Comparison of ENCODE assay signal across 8 mouse cellular contexts in the genomic region with DNA sequence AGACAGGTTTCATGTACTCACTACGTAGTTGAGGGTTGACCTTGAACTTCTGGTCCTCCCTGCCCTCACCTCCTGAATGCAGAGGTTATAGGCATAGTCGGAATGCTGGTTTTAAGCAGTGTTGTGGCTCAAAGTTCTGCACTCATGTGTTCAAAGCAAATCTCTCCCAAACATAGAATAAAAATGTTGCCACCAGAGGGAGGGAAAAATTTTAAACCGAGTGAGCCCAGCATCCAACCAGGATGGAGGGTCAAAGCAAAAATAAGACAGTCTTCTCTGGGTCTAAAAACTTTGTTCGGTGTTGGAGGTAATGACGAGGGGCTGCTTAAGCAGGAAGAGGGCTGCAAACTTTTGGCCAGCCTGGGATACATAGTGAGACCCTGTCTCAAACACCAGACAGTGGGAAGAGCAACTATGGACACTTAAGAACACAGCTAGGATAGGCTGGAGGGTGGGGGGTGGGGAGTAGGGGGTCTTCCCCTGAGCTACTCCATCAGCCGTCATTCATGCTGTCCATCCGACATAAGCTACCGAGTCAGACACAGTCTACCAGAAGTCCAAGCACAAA. TPM values are rescaled to one million over a fixed set of nuclear protein-coding genes. Genes with fewer than 3 reads are reported as not detected.
A peak's percentile ranks its signal among the peaks of the same experiment; 100 is the strongest.
DNase-seq lines count a peak whose midpoint lies in the region; ATAC-seq and TF ChIP-seq lines count a peak whose summit lies in the region.

No protein-coding gene starts in this region.

- peak overlapping the region; percentile 92 for H3K4me3 ChIP-seq in heart, adult 2 months
- H3K4me3 ChIP-seq in forebrain, embryonic 11.5 days (ENCODE audit: low read depth, low read length) = peak overlapping the region; percentile 87
- H3K4me3 ChIP-seq in liver, embryonic 13.5 days (replicated peaks) = peak overlapping the region; percentile 83

- no peak for TF ChIP-seq CTCF in heart, adult 2 months (IDR thresholded peaks at IDR 0.05)

- H3K27ac ChIP-seq in heart, adult 2 months = 0 out of 2 replicates have a peak overlapping the region, but pooled peaks have one; percentile 12
- H3K27ac ChIP-seq in forebrain, embryonic 11.5 days (ENCODE audit: low read depth, low read length) = no peak overlapping the region
- H3K27ac ChIP-seq in liver, embryonic 13.5 days = peak overlapping the region; percentile 16; the same call in 1 of the 2 replicates

- no peaks in the 10 kb centered on the region for H3K9me3 ChIP-seq in forebrain, embryonic 11.5 days (ENCODE audit: control insufficient read depth, low read length)
- H3K9me3 ChIP-seq in liver, embryonic 13.5 days (replicated peaks) = no peaks in the 10 kb centered on the region

- H3K79me2 ChIP-seq in heart, adult 2 months (replicated peaks; ENCODE audit: control insufficient read depth, insufficient read depth, low read length) = no peaks in the 10 kb centered on the region

- no peak for DNase-seq in heart, adult 2 months
- DNase-seq in heart, postnatal 4 days = no peak
- peak; percentile 51 for DNase-seq in 3T3-L1 (ENCODE audit: low read depth, low spot score)
- DNase-seq in forebrain, embryonic 11.5 days (ENCODE audit: low spot score) = no peak
- no peak for DNase-seq in liver, embryonic 13.5 days
- no peak for DNase-seq in right cerebral cortex, postnatal 10 days (ENCODE audit: low spot score in 2 of 2)
- no peak for DNase-seq in gastrocnemius, postnatal 36 days
- no peak for DNase-seq in cerebellum, adult 18-20 months

- TF ChIP-seq POLR2A in heart, adult 2 months (IDR thresholded peaks at IDR 0.05; ENCODE audit: insufficient read depth, low read depth, low read length) = no peak

- 55% methylated on average over 8 of the region's 8 CpGs for WGBS in heart, adult 2 months
- WGBS in forebrain, embryonic 11.5 days = 50% methylated on average over 8 of the region's 8 CpGs
- whole genome bisulfite sequencing in liver, embryonic 13.5 days (ENCODE audit: insufficient replicate concordance) = 44% methylated on average over 8 of the region's 8 CpGs

- no peaks in the 10 kb centered on the region for H3K4me1 ChIP-seq in heart, adult 2 months (ENCODE audit: control insufficient read depth, insufficient read depth, low read length)
- H3K4me1 ChIP-seq in forebrain, embryonic 11.5 days (replicated peaks; ENCODE audit: control insufficient read depth, insufficient read depth, low read length) = no peaks in the 10 kb centered on the region
- H3K4me1 ChIP-seq in liver, embryonic 13.5 days (replicated peaks) = peaks cover 31% of the 10 kb centered on the region

- H3K9ac ChIP-seq in heart, adult 2 months (ENCODE audit: low read depth, low read length) = no peak overlapping the region
- peak overlapping the region; percentile 79 for H3K9ac ChIP-seq in forebrain, embryonic 11.5 days (ENCODE audit: low read length)
- peak overlapping the region; percentile 79 for H3K9ac ChIP-seq in liver, embryonic 13.5 days

- intact Hi-C loops in heart, adult 2 months (cut with DNase I) = no loop called here
- intact Hi-C loops in gastrocnemius, postnatal 36 days (cut with DNase I) = no loop called here

- no peak for TF ChIP-seq EP300 in heart, adult 2 months (IDR thresholded peaks at IDR 0.05; ENCODE audit: insufficient read depth, low read depth, low read length)

- no peaks in the 10 kb centered on the region for H3K27me3 ChIP-seq in heart, adult 2 months (ENCODE audit: control insufficient read depth, insufficient read depth, low read length)
- H3K27me3 ChIP-seq in forebrain, embryonic 11.5 days (ENCODE audit: control insufficient read depth, insufficient read depth, low read length) = no peaks in the 10 kb centered on the region
- H3K27me3 ChIP-seq in liver, embryonic 13.5 days = peaks cover 22% of the 10 kb centered on the region

- ATAC-seq in forebrain, embryonic 11.5 days (replicated peaks; ENCODE audit: low FRiP score) = peak; percentile 70
- peak; percentile 32; the same call in 1 of the 2 replicates for ATAC-seq in liver, embryonic 13.5 days (ENCODE audit: low read depth)

- H3K4me2 ChIP-seq in forebrain, embryonic 11.5 days (ENCODE audit: low read depth, low read length, severe bottlenecking) = peak overlapping the region; percentile 85
- peak overlapping the region; percentile 92 for H3K4me2 ChIP-seq in liver, embryonic 13.5 days

- H3K36me3 ChIP-seq in heart, adult 2 months (ENCODE audit: control insufficient read depth, insufficient read depth, low read length) = no peaks in the 10 kb centered on the region
- H3K36me3 ChIP-seq in forebrain, embryonic 11.5 days (ENCODE audit: control insufficient read depth, insufficient read depth, low read length) = no peaks in the 10 kb centered on the region
- no peaks in the 10 kb centered on the region for H3K36me3 ChIP-seq in liver, embryonic 13.5 days

RNA-seq across cellular contexts. Expression of a gene that starts 0.4 kb away (rescaled TPM):
- total RNA-seq in heart, adult 2 months (2021) = 10 to 100 TPM in 1 of 2 experiments, 1 to 10 TPM in 1; 8.1 to 13.6 TPM
- 13.1 and 13.9 TPM in 2 replicates for polyA plus RNA-seq in heart, adult 2 months (2012; rRNA removed)
- total RNA-seq in heart, postnatal 4 days (2021) = 10 to 100 TPM; 17.1 to 19.6 TPM
- 49.8 and 52.7 TPM in 2 replicates for polyA plus RNA-seq in forebrain, embryonic 11.5 days (2014; fragmentation: Nextera tagmentation; extraction: Ambion mirVana)
- polyA plus RNA-seq in liver, embryonic 13.5 days (2015; fragmentation: Nextera tagmentation; extraction: Ambion mirVana) = 31.6 and 33.7 TPM in 2 replicates
- total RNA-seq in gastrocnemius, postnatal 36 days (2021) = 1 to 10 TPM; 6.8 TPM

RNA-seq across cellular contexts. Expression of a gene that starts 7.7 kb away (rescaled TPM):
- not detected for total RNA-seq in heart, adult 2 months (2021)
- not detected in 2 replicates for polyA plus RNA-seq in heart, adult 2 months (2012; rRNA removed)
- not detected for total RNA-seq in heart, postnatal 4 days (2021)
- polyA plus RNA-seq in forebrain, embryonic 11.5 days (2014; fragmentation: Nextera tagmentation; extraction: Ambion mirVana) = not detected in 2 replicates
- not detected in 2 replicates for polyA plus RNA-seq in liver, embryonic 13.5 days (2015; fragmentation: Nextera tagmentation; extraction: Ambion mirVana)
- total RNA-seq in gastrocnemius, postnatal 36 days (2021) = not detected

RNA-seq across cellular contexts. Expression of a gene that starts 20.0 kb away (rescaled TPM):
- total RNA-seq in heart, adult 2 months (2021) = 100 to 1,000 TPM; 144 to 159 TPM
- polyA plus RNA-seq in heart, adult 2 months (2012; rRNA removed) = 83.7 and 133 TPM in 2 replicates
- total RNA-seq in heart, postnatal 4 days (2021) = 100 to 1,000 TPM; 189 to 197 TPM
- 647 and 695 TPM in 2 replicates for polyA plus RNA-seq in forebrain, embryonic 11.5 days (2014; fragmentation: Nextera tagmentation; extraction: Ambion mirVana)
- polyA plus RNA-seq in liver, embryonic 13.5 days (2015; fragmentation: Nextera tagmentation; extraction: Ambion mirVana) = 408 and 426 TPM in 2 replicates
- 100 to 1,000 TPM; 107 to 117 TPM for total RNA-seq in gastrocnemius, postnatal 36 days (2021)

RNA-seq across cellular contexts. Expression of a gene that starts 20.4 kb away (rescaled TPM):
- total RNA-seq in heart, adult 2 months (2021) = 10 to 100 TPM in 1 of 2 experiments, 1 to 10 TPM in 1; 8.9 to 11.0 TPM
- 22.4 and 22.7 TPM in 2 replicates for polyA plus RNA-seq in heart, adult 2 months (2012; rRNA removed)
- total RNA-seq in heart, postnatal 4 days (2021) = 10 to 100 TPM; 25.7 to 29.2 TPM
- polyA plus RNA-seq in forebrain, embryonic 11.5 days (2014; fragmentation: Nextera tagmentation; extraction: Ambion mirVana) = 26.3 and 27.5 TPM in 2 replicates
- 34.8 and 35.6 TPM in 2 replicates for polyA plus RNA-seq in liver, embryonic 13.5 days (2015; fragmentation: Nextera tagmentation; extraction: Ambion mirVana)
- 10 to 100 TPM in 1 of 2 experiments, 1 to 10 TPM in 1; 9.6 to 11.0 TPM for total RNA-seq in gastrocnemius, postnatal 36 days (2021)

RNA-seq across cellular contexts. Expression of a gene that starts 56.9 kb away (rescaled TPM):
- total RNA-seq in heart, adult 2 months (2021) = 10 to 100 TPM; 59.3 to 73.9 TPM
- polyA plus RNA-seq in heart, adult 2 months (2012; rRNA removed) = 41.6 and 55.0 TPM in 2 replicates
- total RNA-seq in heart, postnatal 4 days (2021) = 10 to 100 TPM; 74.7 to 79.8 TPM
- 4.5 and 5.1 TPM in 2 replicates for polyA plus RNA-seq in forebrain, embryonic 11.5 days (2014; fragmentation: Nextera tagmentation; extraction: Ambion mirVana)
- polyA plus RNA-seq in liver, embryonic 13.5 days (2015; fragmentation: Nextera tagmentation; extraction: Ambion mirVana) = 0.61 and 0.71 TPM in 2 replicates
- 10 to 100 TPM; 20.2 to 26.7 TPM for total RNA-seq in gastrocnemius, postnatal 36 days (2021)
